Mouse (Mus musculus): Measurements from ENCODE around the gene Gm27027.

Gm27027 gene

DNA sequence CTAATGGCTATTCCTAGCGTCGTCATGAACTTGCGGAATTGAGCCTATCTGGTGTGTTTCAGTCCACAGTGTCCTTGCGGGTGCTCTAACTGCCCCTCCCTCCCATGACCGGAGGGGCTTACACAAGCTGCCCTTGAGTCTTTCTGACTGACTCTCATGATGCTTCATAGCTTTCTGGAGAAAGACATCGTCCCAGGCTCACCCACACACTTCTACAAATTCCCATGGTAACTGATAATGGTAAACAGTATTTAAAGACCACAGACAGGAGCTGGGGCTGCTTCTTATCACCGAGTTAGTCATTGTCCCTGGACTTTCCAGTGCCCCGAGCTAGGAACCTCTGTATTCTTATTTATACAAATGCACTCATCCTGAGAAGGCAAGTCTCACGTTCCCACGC, 67.3 kb downstream of the Gm27027 start:
- DNase-seq (ENCODE audit: low spot score in 2 of 2): no peak

DNA sequence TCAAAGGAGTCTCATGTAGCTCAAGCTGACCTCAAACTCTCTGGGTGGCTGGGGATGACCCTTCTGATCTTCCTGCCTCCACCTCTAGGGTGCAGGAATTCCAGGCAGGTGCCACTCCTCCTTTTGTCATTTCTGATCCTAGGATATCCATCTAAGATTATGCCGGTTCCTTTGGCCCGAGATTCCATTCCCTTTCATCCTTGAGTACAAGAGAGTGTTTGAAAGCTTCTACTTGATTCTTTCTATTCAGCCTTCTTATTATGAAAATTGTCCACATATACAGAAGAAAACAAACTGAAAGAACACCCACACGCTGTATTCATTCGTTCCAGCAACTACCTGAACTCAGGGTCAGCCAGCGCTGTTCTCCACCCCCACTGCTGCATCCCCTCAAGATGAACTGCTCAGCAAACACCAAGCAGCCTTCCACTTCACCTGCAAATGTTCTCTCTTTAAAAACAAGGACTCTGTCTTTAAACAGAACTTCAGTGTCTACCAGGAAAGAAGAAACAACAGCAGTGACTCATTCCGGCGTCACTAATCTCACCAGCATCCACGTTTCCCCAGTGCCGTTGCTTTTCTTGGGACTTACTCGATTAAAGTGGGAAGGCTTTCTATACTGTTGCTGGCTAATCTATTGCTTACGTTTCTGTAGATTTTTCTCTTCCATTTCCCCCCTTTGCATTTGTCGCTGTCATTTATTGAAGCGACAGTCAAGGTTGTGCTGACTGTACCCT, 68.3 kb downstream of the Gm27027 start:
- no peak for DNase-seq (ENCODE audit: low spot score in 2 of 2)

DNA sequence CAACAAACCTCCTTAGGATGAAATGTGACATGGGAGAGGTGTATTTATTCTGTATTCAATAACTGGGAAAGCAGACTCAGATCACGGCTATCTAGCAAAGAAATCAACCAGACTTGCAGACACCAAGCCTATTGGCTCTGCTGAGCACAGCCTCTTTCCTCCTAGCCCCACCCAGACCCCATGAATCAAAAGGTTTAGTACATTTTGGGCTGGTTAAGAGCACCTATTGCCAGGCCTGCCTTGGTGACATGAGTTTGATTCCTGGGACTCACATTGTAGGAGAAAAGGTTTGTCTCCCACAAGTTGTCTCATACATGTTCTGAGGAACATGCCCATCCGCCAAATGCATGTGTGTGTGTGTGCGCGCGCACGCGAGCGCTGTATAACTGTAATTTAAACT, 70.0 kb downstream of the Gm27027 start:
- no peak for DNase-seq (ENCODE audit: low spot score in 2 of 2)

DNA sequence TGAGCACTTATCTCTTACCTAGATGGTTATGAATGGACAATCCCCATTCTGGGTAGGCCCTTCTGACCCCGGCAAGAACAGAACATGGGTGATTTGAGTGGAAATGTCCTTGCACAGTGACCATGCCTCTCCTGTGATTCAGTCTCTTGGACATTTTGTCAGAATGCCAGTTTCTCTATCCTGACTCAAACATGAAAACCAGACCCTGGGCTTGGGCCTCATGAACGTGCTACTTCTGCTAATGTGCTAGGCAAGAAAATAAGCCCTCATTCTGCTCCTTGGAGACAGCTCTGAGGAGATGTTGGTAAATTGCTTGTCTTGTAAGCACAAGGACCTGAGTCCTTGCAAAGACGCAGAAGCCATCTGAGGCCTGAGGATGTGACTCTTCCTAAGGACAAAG, 77.1 kb downstream of the Gm27027 start:
- DNase-seq (ENCODE audit: low spot score in 2 of 2): no peak

- no peak for DNase-seq (ENCODE audit: low spot score in 2 of 2)
Observed at GRCm38 (mm10) chr2:93913552-93913951, 82.6 kb downstream of the Gm27027 start.

- peak in 1 of 2 experiments; percentile 28 for DNase-seq (ENCODE audit: low spot score in 2 of 2)
Observed at GRCm38 (mm10) chr2:93911942-93912341, 84.2 kb downstream of the Gm27027 start.

GRCm38 (mm10) chr2:93909716-93910115, 86.4 kb downstream of the Gm27027 start:
- no peak for DNase-seq (ENCODE audit: low spot score in 2 of 2)

DNA sequence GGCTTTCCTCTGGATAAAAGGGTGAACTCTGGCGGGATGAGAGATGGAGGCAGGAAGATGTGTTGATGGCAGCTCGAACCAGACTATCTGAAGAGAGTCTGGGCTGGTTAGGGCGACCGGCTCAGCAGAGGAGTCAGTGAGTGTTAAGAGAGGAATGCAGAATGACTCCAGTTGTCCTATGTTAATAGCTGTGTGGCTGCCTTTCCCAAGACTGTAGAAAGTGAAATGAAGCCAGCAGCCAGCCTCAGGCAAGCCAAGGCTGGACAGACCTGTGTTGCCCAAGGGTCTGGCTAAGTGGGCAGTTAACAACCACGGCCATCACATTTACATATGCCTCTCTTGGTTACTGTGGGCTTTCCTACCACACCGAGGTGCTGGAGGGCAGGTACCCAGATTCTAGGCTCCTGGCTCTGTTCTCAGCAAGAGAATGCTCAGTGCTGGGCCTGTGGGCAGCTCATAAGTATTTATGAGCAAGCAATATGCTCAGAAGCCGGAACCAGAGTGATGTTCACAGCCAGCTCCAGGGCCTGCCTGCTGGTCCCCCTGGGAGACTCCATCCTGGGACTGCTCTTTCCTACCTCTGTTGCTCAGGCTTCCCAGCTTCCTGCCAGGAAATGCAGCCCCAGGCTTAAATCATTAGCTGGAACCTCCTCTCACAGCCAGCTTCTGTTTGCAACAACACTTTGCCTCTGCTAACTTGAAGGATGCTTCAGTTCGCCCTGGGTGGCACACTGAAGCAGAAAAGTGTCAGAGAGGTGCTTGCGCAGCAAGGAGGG, 88.4 kb downstream of the Gm27027 start:
- no peak for DNase-seq (ENCODE audit: low spot score in 2 of 2)
